Mouse (Mus musculus): Measurements from ENCODE around the gene Tldc1. TPM values are rescaled to one million over a fixed set of nuclear protein-coding genes. Genes with fewer than 3 reads are reported as not detected.
A peak's percentile ranks its signal among the peaks of the same experiment; 100 is the strongest.

The Tldc1 gene
- polyA plus RNA-seq, 1 experiment, result 13.5 TPM

DNA sequence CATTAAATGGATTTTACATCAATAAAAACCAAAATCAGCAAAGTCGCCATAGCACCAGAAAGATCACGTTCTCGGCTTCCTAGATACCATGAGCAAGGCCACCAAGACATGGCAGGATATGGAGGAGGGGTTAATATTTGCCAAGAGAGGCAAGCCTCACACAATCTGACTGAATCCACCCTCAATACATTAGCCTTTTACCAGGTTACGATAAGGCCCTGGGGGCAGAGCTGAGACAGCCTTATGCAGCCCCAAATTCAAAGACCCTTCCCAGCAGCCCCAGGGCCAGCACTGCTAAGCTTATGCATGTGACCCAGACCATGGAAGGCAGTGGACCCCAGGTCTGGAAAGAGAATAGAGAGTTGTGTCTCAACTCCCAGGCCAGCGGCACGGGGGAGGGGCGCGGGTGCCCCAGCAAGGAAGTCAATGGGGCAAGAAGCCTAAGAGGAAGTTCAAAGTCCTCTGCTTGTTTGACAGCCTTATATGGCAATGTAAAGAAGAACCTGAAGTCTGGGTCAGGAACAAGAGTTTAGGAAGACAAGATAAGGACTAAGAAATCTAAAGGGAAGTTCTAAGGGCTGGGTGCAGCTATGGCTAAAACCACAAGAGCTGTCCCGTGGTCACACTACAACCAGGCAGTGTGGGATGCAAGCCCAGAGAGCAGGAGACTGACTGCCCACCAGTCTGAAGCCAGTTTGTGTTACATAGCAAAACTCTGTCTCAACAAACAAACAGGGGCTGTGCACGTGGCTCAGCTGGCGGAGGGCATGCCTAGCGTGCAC, 34.6 kb upstream of the Tldc1 start:
- no peak for TF ChIP-seq CTCF (IDR thresholded peaks at IDR 0.05; ENCODE audit: borderline replicate concordance, extremely low read depth, insufficient read depth, insufficient read length)
- DNase-seq (ENCODE audit: low read depth), result no peak

DNA sequence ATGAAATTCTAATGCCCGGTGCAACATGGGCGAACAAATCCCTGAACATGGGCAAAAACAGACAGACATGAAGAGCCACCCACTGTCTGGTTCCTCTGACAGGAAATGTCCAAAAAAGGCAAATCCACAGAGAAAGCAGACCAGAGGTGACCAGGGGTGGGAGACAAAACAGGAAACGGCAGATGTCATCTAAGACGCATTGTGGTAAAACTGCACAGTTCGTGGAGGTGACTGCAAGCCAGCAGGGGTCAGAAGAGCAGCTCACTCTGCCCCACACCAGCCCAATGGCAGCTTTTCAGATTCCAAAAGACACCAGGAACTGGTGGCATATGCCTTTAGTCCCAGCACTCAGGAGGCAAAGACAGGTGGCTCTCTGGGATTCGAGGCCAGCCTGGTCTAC, 33.7 kb upstream of the Tldc1 start:
- TF ChIP-seq POLR2A (IDR thresholded peaks at IDR 0.05; ENCODE audit: borderline replicate concordance, extremely low read depth, insufficient read depth, insufficient read length, poor library complexity, severe bottlenecking) (no peak), CTCF (IDR thresholded peaks at IDR 0.05; ENCODE audit: borderline replicate concordance, extremely low read depth, insufficient read depth, insufficient read length) (no peak)
- no peak for DNase-seq (ENCODE audit: low read depth)

GRCm38 (mm10) chr8:119810953-119811499, 32.8 kb upstream of the Tldc1 start:
- TF ChIP-seq CTCF (IDR thresholded peaks at IDR 0.05; ENCODE audit: borderline replicate concordance, extremely low read depth, insufficient read depth, insufficient read length) (no peak), POLR2A (IDR thresholded peaks at IDR 0.05; ENCODE audit: borderline replicate concordance, extremely low read depth, insufficient read depth, insufficient read length, poor library complexity, severe bottlenecking) (no peak)
- no peak for DNase-seq (ENCODE audit: low read depth)

DNA sequence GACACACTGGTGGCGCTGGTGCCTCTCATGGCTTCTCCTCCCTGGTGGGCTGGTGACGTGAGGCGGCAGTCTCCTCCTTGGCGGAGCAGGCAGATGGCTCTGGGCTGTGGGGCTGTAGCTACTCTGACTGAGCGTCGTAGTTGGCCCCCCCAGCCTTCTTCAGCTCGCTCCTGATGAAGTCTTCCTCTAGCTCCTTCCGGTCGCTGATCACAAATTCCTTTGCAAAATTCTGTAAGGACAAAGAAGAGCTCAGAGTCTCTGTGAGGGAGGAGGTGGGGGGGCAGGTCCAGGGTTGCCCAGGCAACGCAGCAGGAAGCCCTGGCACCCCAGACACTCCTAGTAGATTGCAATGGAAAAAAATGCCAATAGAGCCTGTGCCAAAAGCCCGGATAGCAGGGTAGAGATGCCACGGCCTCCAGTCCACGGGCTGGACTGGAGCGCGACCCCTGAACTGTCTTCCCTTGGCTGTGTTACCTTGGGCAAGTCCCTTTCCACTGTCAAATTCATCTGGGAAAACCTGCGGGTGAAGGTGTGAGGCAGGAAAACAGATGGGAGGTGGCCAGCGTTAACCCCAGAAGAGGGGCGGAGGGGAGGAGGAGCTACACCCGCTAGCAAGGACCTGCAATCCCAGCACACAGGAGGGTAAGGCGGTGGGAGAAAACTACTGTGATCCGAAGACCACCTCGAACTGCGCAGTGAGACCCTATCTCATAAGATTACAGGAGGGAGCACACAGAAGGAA, 32.1 kb upstream of the Tldc1 start:
- DNase-seq (ENCODE audit: low read depth), result peak; percentile 86
- TF ChIP-seq CTCF (IDR thresholded peaks at IDR 0.05; ENCODE audit: borderline replicate concordance, extremely low read depth, insufficient read depth, insufficient read length) (no peak), POLR2A (IDR thresholded peaks at IDR 0.05; ENCODE audit: borderline replicate concordance, extremely low read depth, insufficient read depth, insufficient read length, poor library complexity, severe bottlenecking) (no peak)

DNA sequence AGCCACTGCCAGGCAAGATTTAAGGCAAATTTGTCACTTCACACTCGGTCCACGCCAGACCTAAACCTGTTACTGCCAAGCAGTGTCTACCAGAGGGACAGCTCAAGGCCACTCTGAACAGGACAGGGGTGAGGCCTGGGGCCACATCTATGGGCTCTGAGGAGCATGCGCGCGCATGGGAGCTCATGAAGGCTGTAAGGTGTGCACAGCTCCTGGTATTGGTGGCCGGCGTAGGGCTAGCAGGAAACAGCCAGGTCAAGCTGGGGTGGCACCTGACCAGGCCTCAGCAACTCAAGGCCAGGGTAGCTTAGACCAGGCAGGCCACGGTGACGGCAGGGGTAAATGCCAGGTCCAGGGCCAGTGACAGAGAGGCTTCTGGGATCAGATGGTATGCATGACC, 31.4 kb upstream of the Tldc1 start:
- no peak for TF ChIP-seq CTCF (IDR thresholded peaks at IDR 0.05; ENCODE audit: borderline replicate concordance, extremely low read depth, insufficient read depth, insufficient read length)
- no peak for DNase-seq (ENCODE audit: low read depth)

DNA sequence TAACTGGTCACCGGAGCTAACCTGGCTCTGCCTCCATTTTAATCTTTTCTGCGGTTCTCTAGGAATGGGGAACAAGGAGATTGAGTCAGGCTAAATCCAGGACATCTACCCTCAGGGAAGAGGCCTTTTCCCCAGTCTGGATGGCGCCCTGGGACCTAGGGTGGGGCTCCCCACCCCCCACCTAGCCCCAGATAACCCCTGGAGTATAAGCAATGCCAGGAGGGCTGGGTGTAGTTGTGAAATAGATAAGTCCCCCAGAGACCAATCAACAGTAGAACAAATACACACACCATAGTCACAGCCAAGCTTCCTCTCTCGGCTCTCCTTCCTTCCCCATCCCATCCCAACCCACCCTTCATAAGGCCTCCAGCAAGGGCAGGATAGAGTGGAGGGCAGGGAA, 29.5 kb upstream of the Tldc1 start:
- TF ChIP-seq POLR2A (IDR thresholded peaks at IDR 0.05; ENCODE audit: borderline replicate concordance, extremely low read depth, insufficient read depth, insufficient read length, poor library complexity, severe bottlenecking) (no peak), CTCF (IDR thresholded peaks at IDR 0.05; ENCODE audit: borderline replicate concordance, extremely low read depth, insufficient read depth, insufficient read length) (no peak)
- no peak for DNase-seq (ENCODE audit: low read depth)

- TF ChIP-seq CTCF (IDR thresholded peaks at IDR 0.05; ENCODE audit: borderline replicate concordance, extremely low read depth, insufficient read depth, insufficient read length), result no peak
- TF ChIP-seq POLR2A (IDR thresholded peaks at IDR 0.05; ENCODE audit: borderline replicate concordance, extremely low read depth, insufficient read depth, insufficient read length, poor library complexity, severe bottlenecking), result no peak
- DNase-seq (ENCODE audit: low read depth), result peak; percentile 90
Measured at GRCm38 (mm10) chr8:119806422-119807263, 28.4 kb upstream of the Tldc1 start.

GRCm38 (mm10) chr8:119805275-119805674, 27.1 kb upstream of the Tldc1 start:
- DNase-seq (ENCODE audit: low read depth), result no peak
- TF ChIP-seq POLR2A (IDR thresholded peaks at IDR 0.05; ENCODE audit: borderline replicate concordance, extremely low read depth, insufficient read depth, insufficient read length, poor library complexity, severe bottlenecking) (no peak), CTCF (IDR thresholded peaks at IDR 0.05; ENCODE audit: borderline replicate concordance, extremely low read depth, insufficient read depth, insufficient read length) (no peak)

GRCm38 (mm10) chr8:119802592-119802991, 24.4 kb upstream of the Tldc1 start:
- no peak for DNase-seq (ENCODE audit: low read depth)

GRCm38 (mm10) chr8:119801168-119801567, 23.0 kb upstream of the Tldc1 start:
- no peak for TF ChIP-seq POLR2A (IDR thresholded peaks at IDR 0.05; ENCODE audit: borderline replicate concordance, extremely low read depth, insufficient read depth, insufficient read length, poor library complexity, severe bottlenecking)
- DNase-seq (ENCODE audit: low read depth), result peak; percentile 89

More at GRCm38 (mm10) chr8:119802592-119802991, 24.4 kb upstream of the Tldc1 start:
- no peak for TF ChIP-seq POLR2A (IDR thresholded peaks at IDR 0.05; ENCODE audit: borderline replicate concordance, extremely low read depth, insufficient read depth, insufficient read length, poor library complexity, severe bottlenecking)
- TF ChIP-seq CTCF (IDR thresholded peaks at IDR 0.05; ENCODE audit: borderline replicate concordance, extremely low read depth, insufficient read depth, insufficient read length), result peak; percentile 25; the same call in 1 of the 2 replicates

DNA sequence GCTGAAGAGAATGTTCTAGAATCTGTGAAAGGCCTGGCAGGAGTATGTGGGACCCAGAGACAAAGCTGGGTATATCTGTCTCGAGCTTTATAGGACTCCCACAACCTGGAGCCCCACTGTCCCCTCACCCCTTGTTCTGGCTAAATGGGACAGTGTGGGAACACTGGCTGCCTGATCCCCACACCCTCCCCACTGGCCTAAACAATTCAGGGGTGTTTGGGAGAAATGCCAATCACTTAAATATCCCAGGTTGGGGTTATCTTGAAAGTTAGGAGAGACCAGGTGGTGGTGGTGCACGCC, 20.7 kb upstream of the Tldc1 start:
- no peak for TF ChIP-seq POLR2A (IDR thresholded peaks at IDR 0.05; ENCODE audit: borderline replicate concordance, extremely low read depth, insufficient read depth, insufficient read length, poor library complexity, severe bottlenecking)
- TF ChIP-seq CTCF (IDR thresholded peaks at IDR 0.05; ENCODE audit: borderline replicate concordance, extremely low read depth, insufficient read depth, insufficient read length), result no peak
- no peak for DNase-seq (ENCODE audit: low read depth)

All from brain, embryonic 14.5 days (tissue).